Mouse (Mus musculus) forebrain, embryonic 16.5 days (tissue): ENCODE measurements around the gene Rxylt1. TPM values are rescaled to one million over a fixed set of nuclear protein-coding genes. Genes with fewer than 3 reads are reported as not detected.

Experiments used
- ATAC-seq: fragments of 200-750 bp; cut with Nextera tagmentation; 2 replicates; pipeline ENCODE4 v1.8.0; 2017; ENCODE audit warnings: mild to moderate bottlenecking, moderate library complexity
- H3K27ac ChIP-seq: fragments of 300-500 bp; sonication (generic); 2 replicates; pipeline ENCODE4 v1.5.1; 2014; ENCODE audit warnings: low read length, control low read depth
- H3K27me3 ChIP-seq: fragments of 300-500 bp; sonication (generic); replicated peaks from 2 replicates; pipeline ENCODE4 v1.6.1; 2014; ENCODE audit warnings: low read length; ENCODE audit not compliant: control insufficient read depth, insufficient read depth
- H3K36me3 ChIP-seq: fragments of 300-500 bp; sonication (generic); 2 replicates; pipeline ENCODE4 v1.6.1; 2014; ENCODE audit not compliant: control insufficient read depth, insufficient read depth
- H3K4me1 ChIP-seq: fragments of 300-500 bp; sonication (generic); replicated peaks from 2 replicates; pipeline ENCODE4 v1.6.1; 2014; ENCODE audit warnings: low read length; ENCODE audit not compliant: control insufficient read depth, insufficient read depth
- H3K4me2 ChIP-seq: fragments of 300-500 bp; sonication (generic); 2 replicates; pipeline ENCODE4 v1.6.1; 2014; ENCODE audit warnings: mild to moderate bottlenecking, low read length, control low read depth
- H3K4me3 ChIP-seq: fragments of 300-500 bp; sonication (generic); replicated peaks from 2 replicates; pipeline ENCODE4 v1.5.1; 2014; ENCODE audit warnings: mild to moderate bottlenecking, low read length, control low read depth
- H3K9ac ChIP-seq: fragments of 300-500 bp; sonication (generic); replicated peaks from 2 replicates; pipeline ENCODE4 v1.6.1; 2014; ENCODE audit warnings: low read depth, low read length, control low read depth
- H3K9me3 ChIP-seq: fragments of 300-500 bp; sonication (generic); 2 replicates; pipeline ENCODE4 v1.6.1; 2016; ENCODE audit warnings: low read length; ENCODE audit not compliant: control insufficient read depth
- WGBS: fragments of 180-500 bp; shearing (Covaris S2); extraction: QIAGEN DNeasy Blood & Tissue Kit; methylation state at CpG from one replicate; pipeline ENCODE4 v1.1.7; 2014; 5-methylcytosine and 5-hydroxymethylcytosine counted together
- polyA plus RNA-seq: library from polyadenylated mRNA; unstranded; fragments of >200 nt; fragmentation: Nextera tagmentation; extraction: Ambion mirVana; gene quantifications from 2 replicates; pipeline ENCODE4 v1.2.1, GENCODE M21; 2015

Gene Rxylt1
- polyA plus RNA-seq, 1 experiment from 2014 or later = 31.2 TPM

DNA sequence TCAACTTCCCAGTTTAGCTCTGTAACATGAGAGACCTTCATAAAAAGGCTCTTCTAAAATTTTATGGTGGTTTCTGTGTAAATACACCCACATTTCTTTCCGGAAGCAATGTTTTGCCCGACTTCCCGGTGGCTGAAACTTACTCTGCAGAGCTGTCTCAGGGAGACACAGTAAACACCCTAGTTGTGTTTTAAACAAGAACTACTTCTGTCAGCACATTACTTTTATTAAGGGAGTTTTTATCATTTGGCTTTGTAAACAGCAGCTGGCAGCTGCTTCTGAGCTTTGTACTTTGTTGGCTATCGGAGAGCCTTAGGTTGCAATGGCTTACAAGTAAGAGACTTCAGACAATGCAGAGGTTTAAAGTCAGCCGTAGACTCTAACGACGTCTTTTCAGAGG, 67.4 kb downstream of the Rxylt1 start:
- H3K36me3 ChIP-seq = no peaks in the 10 kb centered on the region
- H3K27ac ChIP-seq = no peak overlapping the region
- H3K4me2 ChIP-seq = no peak overlapping the region
- no peak for ATAC-seq
- no peak overlapping the region for H3K4me3 ChIP-seq
- no peaks in the 10 kb centered on the region for H3K9me3 ChIP-seq
- peaks cover 15% of the 10 kb centered on the region for H3K4me1 ChIP-seq
- no peaks in the 10 kb centered on the region for H3K27me3 ChIP-seq
- WGBS = 59% methylated on average over 7 of the region's 7 CpGs
- no peak overlapping the region for H3K9ac ChIP-seq

Other genes with a start within 250 kb of the Rxylt1 start
- gene Srgap1, start 50.1 kb downstream of the Rxylt1 start, polyA plus RNA-seq = 29.9 and 32.0 TPM in 2 replicates